Mouse (Mus musculus): ENCODE measurements around the gene 9230113P08Rik. TPM values are rescaled to one million over a fixed set of nuclear protein-coding genes. Genes with fewer than 3 reads are reported as not detected.
"Not testable (repeated sequence)": the region's sequence is repeated elsewhere in the genome, so short reads cannot be mapped to it uniquely, and the experiment has no call there.

9230113P08Rik gene
- not detected in 2 replicates for polyA plus RNA-seq (2015; fragmentation: Nextera tagmentation; extraction: Ambion mirVana)

DNA sequence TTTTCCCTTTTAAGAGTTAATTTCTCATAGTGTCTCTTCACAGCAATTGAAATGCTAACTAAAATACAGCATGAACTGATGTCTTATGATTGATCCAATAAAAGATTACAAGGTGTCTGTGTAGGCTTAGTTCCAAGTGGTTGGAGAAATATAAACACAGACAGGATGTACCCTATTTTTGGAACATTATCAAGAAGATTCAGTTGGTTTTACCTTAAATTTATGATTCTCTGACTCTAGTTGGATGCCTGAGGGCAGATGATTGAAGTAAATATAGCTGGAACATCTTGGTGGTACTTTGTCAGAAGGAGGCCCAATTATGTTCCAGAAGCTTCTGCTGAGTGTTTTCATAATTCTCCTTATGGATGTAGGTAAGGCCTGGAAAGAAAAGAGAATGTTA, at the start of gene 9230113P08Rik:
Gene 9230113P08Rik, plus strand, starts transcription at position 301 of the 400 bp plus-strand sequence.
- H3K27ac ChIP-seq (replicated peaks); H3K27me3 ChIP-seq; H3K4me3 ChIP-seq; H3K4me2 ChIP-seq; H3K9ac ChIP-seq; H3K4me1 ChIP-seq (replicated peaks); H3K36me3 ChIP-seq; ATAC-seq (ENCODE audit: low read depth): not testable (repeated sequence)
- H3K9me3 ChIP-seq: peaks cover 19% of the 10 kb centered on the region

DNA sequence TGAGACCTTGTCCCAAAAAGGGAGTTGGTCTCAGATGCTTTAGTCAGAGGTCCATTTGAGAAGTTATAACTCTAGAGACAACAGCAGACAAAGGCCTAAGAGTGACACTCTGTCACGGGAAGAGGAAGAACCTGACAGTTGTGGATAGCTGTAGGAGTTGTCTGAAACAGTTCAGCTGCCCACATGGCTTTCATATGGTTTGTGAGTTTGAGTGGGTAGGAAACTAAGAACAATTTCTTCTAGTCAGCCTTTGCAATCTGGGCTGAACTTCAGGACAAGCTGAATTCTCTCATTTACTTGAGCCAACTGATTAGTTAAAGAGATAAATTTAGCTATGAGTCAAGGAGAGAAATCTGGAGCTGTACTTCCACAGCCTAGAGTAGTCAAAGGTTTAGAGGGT, 15.1 kb upstream of the 9230113P08Rik start:
- not testable (repeated sequence) for H3K27me3 ChIP-seq; H3K9ac ChIP-seq; H3K9me3 ChIP-seq; H3K4me2 ChIP-seq; H3K36me3 ChIP-seq; H3K4me1 ChIP-seq (replicated peaks); H3K4me3 ChIP-seq; H3K27ac ChIP-seq (replicated peaks); ATAC-seq (ENCODE audit: low read depth)
- WGBS: 47% methylated on average over 1 of the region's 1 CpGs

DNA sequence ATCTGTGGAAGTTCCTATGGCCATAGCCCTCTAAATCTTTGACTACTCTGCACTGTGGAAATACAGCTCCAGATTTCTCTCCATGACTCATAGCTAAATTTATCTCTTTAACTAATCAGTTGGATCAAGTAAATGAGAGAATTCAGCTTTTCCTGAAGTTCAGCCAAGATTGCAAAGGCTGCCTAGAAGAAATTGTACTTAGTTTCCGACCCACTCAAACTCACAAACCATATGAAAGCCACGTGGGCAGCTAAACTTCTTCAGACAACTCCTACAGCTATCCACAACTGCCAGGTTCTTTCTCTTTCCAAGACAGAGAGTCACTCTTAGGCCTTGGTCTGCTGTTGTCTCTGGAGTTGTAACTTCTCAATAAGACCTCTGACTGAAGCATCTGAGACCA, 3.7 kb upstream of the 9230113P08Rik start:
- Histone ChIP-seq H3K4me2 (no peak overlapping the region), H3K4me3 (no peak overlapping the region), H3K27ac (replicated peaks) (no peak overlapping the region), H3K27me3 (no peaks in the 10 kb centered on the region), H3K4me1 (replicated peaks) (no peaks in the 10 kb centered on the region), H3K36me3 (no peaks in the 10 kb centered on the region), H3K9me3 (peaks cover 18% of the 10 kb centered on the region), H3K9ac (no peak overlapping the region)
- WGBS: 81% methylated on average over 2 of the region's 2 CpGs
- ATAC-seq (ENCODE audit: low read depth): no peak

DNA sequence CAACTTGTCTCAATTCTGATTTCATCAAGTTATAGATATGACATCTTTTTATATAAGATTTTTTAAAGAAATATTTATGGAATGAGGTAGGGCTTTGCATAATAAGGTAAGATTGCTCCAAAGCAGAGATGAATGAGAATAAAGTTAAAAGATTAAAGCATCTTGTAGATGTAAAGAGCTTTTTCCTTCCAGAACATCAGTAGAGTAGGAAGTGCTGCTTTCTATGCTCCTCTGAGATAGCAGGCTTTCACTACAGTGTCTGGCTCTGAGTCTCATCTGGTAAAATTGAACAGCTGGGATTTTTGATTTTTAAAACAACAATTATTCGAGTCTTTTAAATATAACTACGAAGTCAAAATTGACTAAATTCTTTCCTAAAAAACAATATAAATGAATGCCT, 22.6 kb downstream of the 9230113P08Rik start:
- no peak for ATAC-seq (ENCODE audit: low read depth)

More for the DNA sequence above, 22.6 kb downstream of the 9230113P08Rik start:
- H3K9ac ChIP-seq: no peak overlapping the region
- no peaks in the 10 kb centered on the region for H3K27me3 ChIP-seq
- H3K9me3 ChIP-seq: peaks cover 8% of the 10 kb centered on the region; the same call in 1 of the 2 replicates
- no peak overlapping the region for H3K27ac ChIP-seq (replicated peaks)
- WGBS: 86% methylated on average over 2 of the region's 2 CpGs
- H3K4me2 ChIP-seq: no peak overlapping the region
- no peaks in the 10 kb centered on the region for H3K4me1 ChIP-seq (replicated peaks)
- no peaks in the 10 kb centered on the region for H3K36me3 ChIP-seq
- H3K4me3 ChIP-seq: no peak overlapping the region

Other genes with a start within 250 kb of the 9230113P08Rik start
- gene Pate1, start 221.0 kb upstream of the 9230113P08Rik start, polyA plus RNA-seq (2015; fragmentation: Nextera tagmentation; extraction: Ambion mirVana): not detected in 2 replicates
- not detected in 2 replicates for gene Gm17677, start 167.4 kb upstream of the 9230113P08Rik start, polyA plus RNA-seq (2015; fragmentation: Nextera tagmentation; extraction: Ambion mirVana)
- not detected in 2 replicates for gene Gm17727, start 130.3 kb upstream of the 9230113P08Rik start, polyA plus RNA-seq (2015; fragmentation: Nextera tagmentation; extraction: Ambion mirVana)
- gene Gm27235, start 118.3 kb upstream of the 9230113P08Rik start, polyA plus RNA-seq (2015; fragmentation: Nextera tagmentation; extraction: Ambion mirVana): not detected in 2 replicates
- gene D730048I06Rik, start 118.3 kb upstream of the 9230113P08Rik start, polyA plus RNA-seq (2015; fragmentation: Nextera tagmentation; extraction: Ambion mirVana): not detected in 2 replicates
- gene 9230110F15Rik, start 64.3 kb upstream of the 9230113P08Rik start, polyA plus RNA-seq (2015; fragmentation: Nextera tagmentation; extraction: Ambion mirVana): not detected in 2 replicates
- not detected in 2 replicates for gene Gm5916, start 220.4 kb downstream of the 9230113P08Rik start, polyA plus RNA-seq (2015; fragmentation: Nextera tagmentation; extraction: Ambion mirVana)